Mouse (Mus musculus): Measurements from ENCODE around the gene Ddx17. TPM values are rescaled to one million over a fixed set of nuclear protein-coding genes. Genes with fewer than 3 reads are reported as not detected.

The Ddx17 gene
- total and polyA plus RNA-seq, 3 experiments: 79.8 to 114 (median 93.0) TPM

DNA sequence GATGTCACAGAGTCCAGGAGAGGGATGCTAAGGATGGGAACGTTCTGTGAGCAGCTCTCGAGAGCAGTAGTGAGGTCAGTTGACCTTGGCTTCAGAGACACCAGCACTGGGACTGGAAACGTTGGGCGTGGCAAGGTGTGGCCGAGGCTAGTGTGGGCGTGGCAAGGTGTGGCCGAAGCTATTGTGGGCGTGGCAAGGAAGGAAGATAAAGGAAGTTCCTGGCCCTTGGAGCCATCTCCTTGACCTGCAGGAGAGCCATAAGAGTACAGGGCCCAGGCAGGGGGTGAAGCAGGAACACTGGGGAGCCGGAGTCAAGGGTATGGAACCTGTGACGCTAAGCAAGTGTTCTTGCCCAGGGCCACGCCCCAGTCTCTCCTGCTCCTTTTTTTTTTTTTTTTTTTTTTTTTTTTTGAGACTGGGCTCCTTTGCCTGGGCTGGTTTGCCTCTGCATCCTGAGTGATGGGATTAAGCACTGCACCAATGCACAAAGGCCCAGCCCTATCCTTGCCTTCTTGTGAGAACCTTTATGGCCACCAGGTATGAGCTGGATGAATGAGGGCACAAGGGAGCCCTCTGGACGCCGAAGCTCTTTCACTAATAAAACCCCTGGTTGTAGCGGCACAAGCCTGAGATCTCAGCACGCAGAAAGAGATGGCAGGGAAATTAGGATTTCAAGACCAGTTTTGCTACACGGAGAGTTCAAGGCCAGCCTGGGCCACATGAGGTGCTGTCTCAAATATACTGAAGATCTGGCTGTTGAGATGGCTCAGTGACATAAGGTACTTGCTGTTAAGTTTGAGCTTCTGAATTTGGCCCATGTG is 26.9 kb downstream of the Ddx17 start:
- Histone ChIP-seq H3K36me3 (replicated peaks in 1 of 2; ENCODE audit: control insufficient read depth in 1 of 2, insufficient read depth in 1 of 2, low read length in 1 of 2) (peaks cover 0 to 4% of the 10 kb centered on the region in 2 experiments), H3K4me3 (replicated peaks in 1 of 3; ENCODE audit: low read depth in 2 of 3, low read length in 2 of 3, poor library complexity in 1 of 3) (no peak overlapping the region), H3K27me3 (replicated peaks) (peaks cover 39% of the 10 kb centered on the region), H3K4me2 (ENCODE audit: insufficient read depth, low read depth, poor library complexity, severe bottlenecking) (peak overlapping the region; percentile 23; the same call in 1 of the 2 replicates), H3K4me1 (ENCODE audit: control insufficient read depth in 1 of 2, insufficient read depth in 2 of 2) (peaks cover 8 to 11% of the 10 kb centered on the region in 2 experiments), H3K9me3 (replicated peaks; ENCODE audit: low read length) (peaks cover under 1% of the 10 kb centered on the region), H3K79me2 (replicated peaks; ENCODE audit: control insufficient read depth, extremely low read depth, insufficient read depth, poor library complexity, severe bottlenecking) (no peaks in the 10 kb centered on the region), H3K9ac (ENCODE audit: insufficient read depth, low read depth) (no peak overlapping the region), H3K27ac (ENCODE audit: insufficient read depth, low read depth) (no peak overlapping the region)
- in situ Hi-C loops (cut with MboI; ENCODE audit: low pct_ligation_motif_present, low pct_unique_long_range_greater_than_20kb, low sequenced_read_pairs) (no loop called here), dilution Hi-C loops (cut with MboI; ENCODE audit: extremely low pct_ligation_motif_present, extremely low pct_unique_long_range_greater_than_20kb, low sequenced_read_pairs) (no loop called here)
- DNase-seq (ENCODE audit: extremely low read depth): peak; percentile 45
- no peak for TF ChIP-seq TCF12 (IDR thresholded peaks at IDR 0.05; ENCODE audit: low read depth, low read length)
- TF ChIP-seq ZNF384 (IDR thresholded peaks at IDR 0.05; ENCODE audit: low read depth, low read length): peak; percentile 93
- TF ChIP-seq NELFE (IDR thresholded peaks at IDR 0.05; ENCODE audit: low read depth, low read length): peak; percentile 57; the same call in 1 of the 2 replicates
- TF ChIP-seq ELF1 (IDR thresholded peaks at IDR 0.05; ENCODE audit: low read depth, low read length): peak; percentile 59; the same call in 1 of the 2 replicates
- TF ChIP-seq GABPA (IDR thresholded peaks at IDR 0.05; ENCODE audit: insufficient replicate concordance, low read depth, low read length): no peak
- TF ChIP-seq POLR2A (IDR thresholded peaks at IDR 0.05; ENCODE audit: low read depth, low read length): peak; percentile 74
- TF ChIP-seq SMC3 (IDR thresholded peaks at IDR 0.05; ENCODE audit: low read depth, low read length): no peak
- TF ChIP-seq TBP (conservative IDR thresholded peaks at IDR 0.05; ENCODE audit: low read depth, low read length): 0 out of 2 replicates have a peak, but pooled peaks have one; percentile 44

DNA sequence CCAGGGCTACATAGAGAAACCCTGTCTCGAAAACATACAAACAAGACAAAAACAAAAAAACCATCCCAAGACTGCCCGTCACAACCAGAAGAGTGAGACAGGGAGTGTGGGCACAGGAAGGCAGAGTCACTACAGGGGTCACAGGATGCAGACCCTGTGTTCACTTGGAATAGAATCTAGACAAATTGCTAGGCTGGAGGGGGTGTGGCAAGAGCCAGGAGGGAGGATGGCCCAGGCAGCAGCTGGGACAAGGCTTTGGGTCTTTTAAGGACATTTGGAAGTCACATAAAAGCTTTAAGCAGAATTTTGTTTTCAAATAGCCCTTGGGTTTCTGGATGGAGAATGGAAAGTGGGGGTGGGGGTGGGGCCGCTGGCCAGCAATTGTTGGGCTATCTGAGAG is 28.0 kb downstream of the Ddx17 start:
- H3K9ac ChIP-seq (ENCODE audit: insufficient read depth, low read depth): no peak overlapping the region
- in situ Hi-C loops (cut with MboI; ENCODE audit: low pct_ligation_motif_present, low pct_unique_long_range_greater_than_20kb, low sequenced_read_pairs) (no loop called here), dilution Hi-C loops (cut with MboI; ENCODE audit: extremely low pct_ligation_motif_present, extremely low pct_unique_long_range_greater_than_20kb, low sequenced_read_pairs) (no loop called here)
- peaks cover 0 to 2% of the 10 kb centered on the region in 2 experiments for H3K36me3 ChIP-seq (replicated peaks in 1 of 2; ENCODE audit: control insufficient read depth in 1 of 2, insufficient read depth in 1 of 2, low read length in 1 of 2)
- no peak overlapping the region for H3K4me3 ChIP-seq (replicated peaks in 1 of 3; ENCODE audit: low read depth in 2 of 3, low read length in 2 of 3, poor library complexity in 1 of 3)
- no peak for TF ChIP-seq NELFE (IDR thresholded peaks at IDR 0.05; ENCODE audit: low read depth, low read length)
- TF ChIP-seq POLR2A (IDR thresholded peaks at IDR 0.05; ENCODE audit: low read depth, low read length): no peak
- TF ChIP-seq ZC3H11A (IDR thresholded peaks at IDR 0.05; ENCODE audit: low read depth, low read length): no peak
- TF ChIP-seq ZKSCAN1 (IDR thresholded peaks at IDR 0.05; ENCODE audit: borderline replicate concordance, low read depth, low read length): no peak
- TF ChIP-seq TCF12 (IDR thresholded peaks at IDR 0.05; ENCODE audit: low read depth, low read length): no peak
- no peak for TF ChIP-seq ETS1 (conservative IDR thresholded peaks at IDR 0.05; ENCODE audit: low read depth, low read length)
- TF ChIP-seq PAX5 (IDR thresholded peaks at IDR 0.05; ENCODE audit: low read length): no peak
- TF ChIP-seq POLR2AphosphoS2 (IDR thresholded peaks at IDR 0.05; ENCODE audit: low read depth, low read length): no peak
- TF ChIP-seq ZNF384 (IDR thresholded peaks at IDR 0.05; ENCODE audit: low read depth, low read length): no peak
- TF ChIP-seq ELF1 (IDR thresholded peaks at IDR 0.05; ENCODE audit: low read depth, low read length): no peak
- no peak for TF ChIP-seq TBP (conservative IDR thresholded peaks at IDR 0.05; ENCODE audit: low read depth, low read length)
- no peak for TF ChIP-seq CHD2 (IDR thresholded peaks at IDR 0.05; ENCODE audit: low read length)
- H3K9me3 ChIP-seq (replicated peaks; ENCODE audit: low read length): peaks cover 4% of the 10 kb centered on the region
- H3K4me1 ChIP-seq (ENCODE audit: control insufficient read depth in 1 of 2, insufficient read depth in 2 of 2): peaks cover 8 to 16% of the 10 kb centered on the region in 2 experiments
- H3K4me2 ChIP-seq (ENCODE audit: insufficient read depth, low read depth, poor library complexity, severe bottlenecking): no peak overlapping the region
- peaks cover 49% of the 10 kb centered on the region for H3K27me3 ChIP-seq (replicated peaks)
- no peak for DNase-seq (ENCODE audit: extremely low read depth)
- H3K27ac ChIP-seq (ENCODE audit: insufficient read depth, low read depth): no peak overlapping the region
- H3K79me2 ChIP-seq (replicated peaks; ENCODE audit: control insufficient read depth, extremely low read depth, insufficient read depth, poor library complexity, severe bottlenecking): no peaks in the 10 kb centered on the region

All from CH12.LX (cell line).